Mouse (Mus musculus) urinary bladder, adult 18-20 months (tissue): ENCODE data around the gene F8a.
A peak's percentile ranks its signal among the peaks of the same experiment; 100 is the strongest.
"Not testable (repeated sequence)": the region's sequence is repeated elsewhere in the genome, so short reads cannot be mapped to it uniquely, and the experiment has no call there.

Experiments
- DNase-seq, 2 experiments: peaks; one replicate each; pipeline ENCODE4 v3.0.0; 2022; ENCODE audit warnings: low spot score in 2 of 2, mixed read lengths in 2 of 2

The F8a gene

GRCm38 (mm10) chrX:73227914-73228605 lies at the start of gene F8a:
TSS of gene F8a (plus strand) at chrX:73228291.
- DNase-seq: peak; percentile 70 to 75

GRCm38 (mm10) chrX:73191934-73192333 lies 36.2 kb upstream of the F8a start, which contains the start of gene Xlr3b:
TSS of gene Xlr3b (plus strand) at chrX:73192207.
- DNase-seq: not testable (repeated sequence)

GRCm38 (mm10) chrX:73213819-73214564 lies 14.1 kb upstream of the F8a start, which contains the start of gene Xlr4b:
TSS of gene Xlr4b (plus strand) at chrX:73214333.
- not testable (repeated sequence) for DNase-seq

- no peak for DNase-seq
Observed at GRCm38 (mm10) chrX:73225365-73225764, 2.7 kb upstream of the F8a start.

- DNase-seq: peak; percentile 16 to 51
Observed at GRCm38 (mm10) chrX:73228606-73229214, 619 bp downstream of the F8a start.

GRCm38 (mm10) chrX:73229288-73229687 lies 1.2 kb downstream of the F8a start:
- DNase-seq: no peak

- not testable (repeated sequence) for DNase-seq
Observed at GRCm38 (mm10) chrX:73242821-73243325, 14.8 kb downstream of the F8a start, which contains the start of gene Xlr4c. TSS of gene Xlr4c (minus strand) at chrX:73243130.

GRCm38 (mm10) chrX:73262428-73262827 lies 34.3 kb downstream of the F8a start:
- not testable (repeated sequence) for DNase-seq

- DNase-seq: not testable (repeated sequence)
Observed at GRCm38 (mm10) chrX:73265270-73265669, 37.2 kb downstream of the F8a start, which contains the start of gene Xlr3c. TSS of gene Xlr3c (minus strand) at chrX:73265390.
